Mouse (Mus musculus): ENCODE results near the gene Nmnat2.
"Not testable (repeated sequence)": the region's sequence is repeated elsewhere in the genome, so short reads cannot be mapped to it uniquely, and the experiment has no call there.

Nmnat2 gene

DNA sequence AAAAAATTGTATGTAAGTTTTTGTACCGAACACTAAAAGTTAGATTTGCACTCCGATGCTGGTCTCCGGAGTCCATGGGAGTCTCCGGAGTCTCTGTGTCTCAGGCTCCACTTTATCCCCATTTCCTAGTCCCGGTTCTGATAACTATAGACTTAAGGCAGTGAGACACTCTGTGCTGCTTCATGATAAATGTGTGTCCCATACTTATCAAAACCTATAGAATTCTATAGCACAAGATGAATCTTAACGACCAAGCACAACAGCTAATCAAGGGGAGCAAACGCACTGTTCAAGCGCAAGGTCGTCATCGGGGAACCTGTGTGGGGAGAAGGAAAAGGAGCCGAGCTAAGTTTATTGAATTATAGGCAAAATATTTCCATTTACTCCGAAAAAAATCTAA is 117.2 kb downstream of the Nmnat2 start:
- no peak for DNase-seq (ENCODE audit: low read depth, low spot score)
- no peaks in the 10 kb centered on the region for H3K27me3 ChIP-seq (ENCODE audit: control insufficient read depth, insufficient read depth, low read length, poor library complexity, severe bottlenecking)
- H3K36me3 ChIP-seq (ENCODE audit: control insufficient read depth, insufficient read depth, low read length, poor library complexity, severe bottlenecking), result no peaks in the 10 kb centered on the region

DNA sequence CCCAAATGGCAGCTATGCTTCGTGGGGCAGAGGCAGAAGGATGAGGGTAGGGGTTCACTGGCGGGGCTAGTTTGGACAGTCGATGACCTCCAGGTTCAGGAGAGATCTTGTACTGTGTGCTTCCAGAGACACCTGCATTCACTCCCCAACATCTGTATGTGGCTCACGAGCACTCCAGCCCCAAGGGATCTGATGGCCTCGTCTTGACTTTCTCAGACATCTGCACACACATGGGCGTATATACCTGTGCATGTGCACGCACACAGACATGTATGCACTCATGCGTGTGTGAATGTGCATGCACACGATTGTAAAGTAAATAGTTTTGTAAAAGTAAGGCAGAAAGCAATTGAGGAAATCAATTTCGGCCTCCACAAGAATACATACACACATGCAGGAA is 117.9 kb downstream of the Nmnat2 start:
- Histone ChIP-seq H3K36me3 (ENCODE audit: control insufficient read depth, insufficient read depth, low read length, poor library complexity, severe bottlenecking) (no peaks in the 10 kb centered on the region), H3K27me3 (ENCODE audit: control insufficient read depth, insufficient read depth, low read length, poor library complexity, severe bottlenecking) (no peaks in the 10 kb centered on the region)
- DNase-seq (ENCODE audit: low read depth, low spot score), result no peak

DNA sequence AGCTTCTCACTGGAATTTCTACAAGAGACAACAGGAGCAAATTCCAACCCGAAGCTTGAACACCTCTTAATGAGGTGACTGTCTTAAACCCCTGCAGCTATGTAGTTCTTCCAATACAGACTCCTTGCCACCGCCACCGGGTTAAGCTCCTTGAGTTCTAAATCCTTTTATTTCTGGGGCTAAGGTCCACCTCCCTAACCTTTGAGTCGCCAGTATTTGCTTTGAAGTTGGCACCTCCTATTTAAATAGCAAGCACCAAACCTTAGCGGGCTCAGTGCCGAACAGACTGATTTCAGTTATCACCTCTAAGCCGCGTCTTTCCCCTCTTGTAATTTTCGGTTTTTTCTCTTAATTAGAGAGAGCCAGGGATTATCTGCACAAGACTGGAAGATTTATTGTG is 118.6 kb downstream of the Nmnat2 start:
- Histone ChIP-seq H3K36me3 (ENCODE audit: control insufficient read depth, insufficient read depth, low read length, poor library complexity, severe bottlenecking) (no peaks in the 10 kb centered on the region), H3K27me3 (ENCODE audit: control insufficient read depth, insufficient read depth, low read length, poor library complexity, severe bottlenecking) (no peaks in the 10 kb centered on the region)
- DNase-seq (ENCODE audit: low read depth, low spot score), result no peak

DNA sequence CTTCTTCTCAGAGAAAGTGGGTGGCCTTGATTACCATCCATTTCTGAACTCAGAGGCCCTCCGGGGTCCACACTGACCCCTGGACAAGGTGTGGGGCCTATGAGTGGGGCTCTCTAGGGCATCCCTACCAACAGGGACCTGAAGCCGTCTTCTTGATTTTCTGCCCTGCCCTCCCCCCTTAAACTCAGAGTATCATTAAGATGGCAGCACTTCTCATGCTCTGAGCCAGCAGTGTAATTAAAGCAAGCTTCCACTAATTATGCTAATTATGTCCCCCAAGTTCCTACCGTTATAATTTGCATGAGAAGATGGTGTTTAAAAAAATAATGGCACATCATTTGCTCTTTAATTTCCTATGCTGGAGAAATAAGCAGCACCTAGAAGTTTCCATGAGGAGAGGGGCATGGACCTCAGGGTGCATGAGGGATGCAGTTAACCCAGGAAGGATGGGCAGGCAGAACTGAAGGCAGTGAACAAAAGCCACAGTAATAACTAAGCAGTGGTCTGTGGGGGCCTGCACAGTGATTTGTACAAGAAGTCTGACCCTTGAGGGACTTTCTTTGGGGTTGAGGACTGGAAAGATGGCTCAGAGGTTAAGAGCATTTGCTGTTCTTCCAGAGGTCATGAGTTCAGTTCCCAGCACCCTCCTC is 120.4 kb downstream of the Nmnat2 start:
- Histone ChIP-seq H3K36me3 (ENCODE audit: control insufficient read depth, insufficient read depth, low read length, poor library complexity, severe bottlenecking) (no peaks in the 10 kb centered on the region), H3K27me3 (ENCODE audit: control insufficient read depth, insufficient read depth, low read length, poor library complexity, severe bottlenecking) (no peaks in the 10 kb centered on the region)
- no peak for DNase-seq (ENCODE audit: low read depth, low spot score)

DNA sequence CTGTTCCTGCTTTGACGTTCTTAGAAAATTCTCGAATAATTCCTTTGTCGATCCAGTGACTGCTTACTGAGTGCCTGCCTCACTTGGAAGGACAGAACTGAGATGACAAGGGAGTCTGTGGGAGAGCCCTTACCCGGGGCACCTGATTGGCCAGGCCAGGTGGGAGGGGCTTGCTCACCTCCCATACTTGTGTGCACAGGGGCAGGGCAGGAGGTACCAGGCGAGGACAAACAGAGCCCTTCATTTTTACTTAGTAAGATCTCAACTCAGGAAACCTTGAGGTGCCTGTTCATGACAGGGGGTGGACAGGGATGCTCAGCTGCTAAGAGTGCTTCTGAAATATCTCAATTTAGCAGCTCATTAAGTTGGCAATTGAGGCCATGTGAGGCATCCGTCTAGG is 121.2 kb downstream of the Nmnat2 start:
- DNase-seq (ENCODE audit: low read depth, low spot score), result no peak
- H3K36me3 ChIP-seq (ENCODE audit: control insufficient read depth, insufficient read depth, low read length, poor library complexity, severe bottlenecking), result no peaks in the 10 kb centered on the region
- H3K27me3 ChIP-seq (ENCODE audit: control insufficient read depth, insufficient read depth, low read length, poor library complexity, severe bottlenecking), result no peaks in the 10 kb centered on the region

DNA sequence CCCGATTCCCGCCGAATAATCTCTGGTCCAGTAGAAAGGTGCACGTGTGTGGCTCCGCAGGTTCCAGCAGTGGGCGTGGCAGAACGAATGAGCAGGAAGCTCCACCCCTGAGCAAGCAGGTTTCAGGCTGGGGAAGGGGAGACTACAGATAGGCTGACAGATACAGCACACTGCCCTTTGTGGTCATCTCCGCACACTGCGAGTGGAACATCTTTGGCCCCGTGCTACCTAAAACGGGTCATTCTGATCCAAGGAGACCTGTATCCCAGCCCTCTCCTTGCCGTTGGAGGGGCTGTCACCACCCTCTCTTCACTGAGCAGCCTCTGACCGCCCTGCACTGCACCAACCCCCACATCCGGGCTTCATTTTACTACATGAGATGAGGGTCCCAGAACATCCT is 128.4 kb downstream of the Nmnat2 start:
- not testable (repeated sequence) for H3K27me3 ChIP-seq (ENCODE audit: control insufficient read depth, insufficient read depth, low read length, poor library complexity, severe bottlenecking); DNase-seq (ENCODE audit: low read depth, low spot score); H3K36me3 ChIP-seq (ENCODE audit: control insufficient read depth, insufficient read depth, low read length, poor library complexity, severe bottlenecking)

DNA sequence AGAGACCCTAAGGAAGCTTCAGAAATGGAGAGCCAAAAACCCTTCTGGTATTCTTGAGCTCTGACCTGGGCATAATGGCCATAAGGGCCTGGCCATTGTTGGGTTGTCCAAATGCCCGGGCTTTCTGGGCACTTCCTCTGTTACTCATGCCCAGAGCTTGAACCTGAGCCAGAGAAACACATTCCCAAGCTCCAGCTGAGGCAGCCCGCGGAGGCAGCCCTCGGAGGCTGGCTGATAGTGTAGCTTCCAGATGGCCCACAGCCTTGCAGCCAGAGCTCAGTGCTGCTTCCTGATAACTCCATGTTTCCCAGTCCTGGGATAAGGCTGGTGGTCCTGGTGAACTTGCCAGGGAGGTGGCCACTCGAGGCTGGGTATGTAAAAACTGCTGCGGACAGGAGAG is 129.4 kb downstream of the Nmnat2 start:
- H3K27me3 ChIP-seq (ENCODE audit: control insufficient read depth, insufficient read depth, low read length, poor library complexity, severe bottlenecking), result no peaks in the 10 kb centered on the region
- no peaks in the 10 kb centered on the region for H3K36me3 ChIP-seq (ENCODE audit: control insufficient read depth, insufficient read depth, low read length, poor library complexity, severe bottlenecking)
- DNase-seq (ENCODE audit: low read depth, low spot score), result no peak

DNA sequence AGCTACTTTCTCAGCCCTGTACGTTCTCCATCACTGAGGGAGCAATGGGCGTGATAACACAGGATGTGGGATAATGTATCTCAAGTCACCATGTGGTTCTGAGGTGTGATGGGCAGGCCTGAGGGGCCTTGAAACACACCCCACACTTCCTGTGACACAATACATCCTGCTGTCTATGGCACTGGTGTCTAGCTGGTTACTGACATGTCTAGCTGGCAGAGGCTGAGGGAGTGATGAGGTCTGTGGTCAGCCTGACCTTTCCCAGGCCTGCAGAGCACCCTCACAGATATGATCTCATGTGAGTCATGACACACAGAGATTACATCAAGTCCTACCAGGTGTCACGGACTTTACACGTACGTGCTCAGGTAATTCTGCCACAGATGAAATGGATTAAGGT is 130.4 kb downstream of the Nmnat2 start:
- H3K36me3 ChIP-seq (ENCODE audit: control insufficient read depth, insufficient read depth, low read length, poor library complexity, severe bottlenecking), result no peaks in the 10 kb centered on the region
- no peak for DNase-seq (ENCODE audit: low read depth, low spot score)
- H3K27me3 ChIP-seq (ENCODE audit: control insufficient read depth, insufficient read depth, low read length, poor library complexity, severe bottlenecking), result no peaks in the 10 kb centered on the region

DNA sequence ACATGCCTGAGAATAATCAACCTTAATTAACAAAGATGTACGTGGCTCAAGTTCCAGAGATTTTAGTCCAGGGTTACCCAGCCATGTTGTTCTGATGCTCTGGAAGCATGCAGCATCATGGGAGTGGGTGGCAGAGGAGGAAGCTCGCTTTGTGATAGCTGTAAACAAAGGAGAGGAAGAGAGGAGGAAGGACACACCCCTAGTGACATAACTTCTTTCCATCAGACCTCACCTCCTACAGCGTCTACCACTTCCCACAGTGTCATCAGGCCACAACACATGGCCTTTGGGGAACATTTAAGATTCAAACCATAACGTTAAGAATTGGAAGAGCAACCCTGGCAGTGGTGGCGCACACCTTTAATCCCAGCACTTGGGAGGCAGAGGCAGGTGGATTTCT is 133.0 kb downstream of the Nmnat2 start:
- no peak for DNase-seq (ENCODE audit: low read depth, low spot score)
- no peaks in the 10 kb centered on the region for H3K27me3 ChIP-seq (ENCODE audit: control insufficient read depth, insufficient read depth, low read length, poor library complexity, severe bottlenecking)
- H3K36me3 ChIP-seq (ENCODE audit: control insufficient read depth, insufficient read depth, low read length, poor library complexity, severe bottlenecking), result no peaks in the 10 kb centered on the region

DNA sequence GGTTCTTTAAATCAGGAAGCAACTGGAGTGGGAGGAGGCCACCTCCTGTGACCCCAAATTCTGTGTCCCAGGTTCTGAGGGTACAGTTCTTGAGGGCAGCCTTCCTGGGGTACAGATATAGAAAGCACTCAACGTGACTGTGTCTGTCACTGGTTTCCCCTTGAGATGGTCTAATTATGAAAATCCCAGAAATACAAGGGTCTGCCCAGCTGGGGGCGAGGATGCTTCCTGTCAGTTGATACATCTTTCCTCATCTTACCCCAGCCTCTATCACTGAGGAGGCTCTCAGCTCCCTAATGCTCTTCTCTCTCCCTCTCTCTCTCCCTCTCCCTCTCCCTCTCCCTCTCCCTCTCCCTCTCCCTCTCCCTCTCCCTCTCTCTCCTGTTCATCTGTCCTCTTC is 135.3 kb downstream of the Nmnat2 start:
- H3K27me3 ChIP-seq (ENCODE audit: control insufficient read depth, insufficient read depth, low read length, poor library complexity, severe bottlenecking), result no peaks in the 10 kb centered on the region
- no peak for DNase-seq (ENCODE audit: low read depth, low spot score)
- no peaks in the 10 kb centered on the region for H3K36me3 ChIP-seq (ENCODE audit: control insufficient read depth, insufficient read depth, low read length, poor library complexity, severe bottlenecking)

DNA sequence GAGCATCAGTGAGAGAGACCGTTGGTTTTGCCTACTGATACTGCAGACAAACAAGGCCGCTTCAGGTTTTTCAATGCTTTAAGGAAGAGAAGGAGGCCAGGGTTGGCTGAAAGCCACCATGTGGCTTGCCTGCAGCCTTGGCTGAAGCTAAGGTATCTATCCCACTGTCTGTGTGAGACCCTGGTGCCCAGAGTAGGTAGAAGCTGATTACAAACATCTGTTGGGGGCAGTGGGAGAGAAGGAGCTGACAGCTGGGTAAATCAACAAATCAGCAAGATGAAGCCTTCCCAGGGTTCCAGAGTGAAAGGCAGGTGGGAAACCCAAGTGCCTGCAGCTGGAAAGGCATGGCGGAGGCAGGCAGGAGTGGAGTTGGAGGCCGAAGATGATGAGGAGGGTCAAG is 136.0 kb downstream of the Nmnat2 start:
- no peaks in the 10 kb centered on the region for H3K36me3 ChIP-seq (ENCODE audit: control insufficient read depth, insufficient read depth, low read length, poor library complexity, severe bottlenecking)
- H3K27me3 ChIP-seq (ENCODE audit: control insufficient read depth, insufficient read depth, low read length, poor library complexity, severe bottlenecking), result no peaks in the 10 kb centered on the region
- no peak for DNase-seq (ENCODE audit: low read depth, low spot score)

DNA sequence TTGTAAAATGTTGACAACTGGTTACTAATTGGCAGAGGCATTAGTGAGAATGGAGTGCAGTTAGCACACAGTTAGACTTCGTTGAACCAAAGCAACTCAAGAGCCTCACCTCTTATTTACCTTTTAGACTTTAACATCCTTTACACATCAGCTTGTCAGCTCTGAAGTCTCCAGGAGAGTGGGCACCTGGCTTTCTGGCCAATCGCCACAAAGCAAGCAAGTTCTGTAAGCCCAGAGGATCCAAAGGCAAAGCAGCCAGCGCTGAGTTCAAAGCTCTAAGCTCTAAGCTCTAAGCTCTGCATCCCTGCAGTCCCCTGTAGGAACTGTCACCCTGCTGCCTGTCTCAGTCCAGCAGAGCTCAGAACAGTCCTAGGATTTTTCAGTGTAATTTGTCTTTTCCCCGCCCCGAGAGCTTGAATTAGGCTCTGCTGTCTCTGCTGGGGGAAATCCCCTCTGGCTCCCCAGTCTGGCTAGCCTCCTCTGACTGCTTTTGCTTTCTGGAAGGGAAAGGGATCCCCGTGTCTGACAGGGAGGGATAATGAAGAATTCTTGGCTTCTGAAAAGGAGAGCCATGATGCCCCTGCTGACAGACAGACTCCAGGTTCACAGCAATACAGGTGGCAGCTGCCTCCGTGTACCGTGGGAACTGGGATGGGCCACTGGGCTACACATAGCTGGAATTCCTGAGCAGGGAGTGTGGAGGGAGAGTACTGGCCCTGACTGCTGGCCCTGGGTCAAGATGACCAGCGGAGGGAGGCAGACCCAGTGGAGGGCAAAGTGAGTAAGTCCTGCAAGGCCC is 136.8 kb downstream of the Nmnat2 start:
- Histone ChIP-seq H3K27me3 (ENCODE audit: control insufficient read depth, insufficient read depth, low read length, poor library complexity, severe bottlenecking) (no peaks in the 10 kb centered on the region), H3K36me3 (ENCODE audit: control insufficient read depth, insufficient read depth, low read length, poor library complexity, severe bottlenecking) (no peaks in the 10 kb centered on the region)
- DNase-seq (ENCODE audit: low read depth, low spot score), result no peak

DNA sequence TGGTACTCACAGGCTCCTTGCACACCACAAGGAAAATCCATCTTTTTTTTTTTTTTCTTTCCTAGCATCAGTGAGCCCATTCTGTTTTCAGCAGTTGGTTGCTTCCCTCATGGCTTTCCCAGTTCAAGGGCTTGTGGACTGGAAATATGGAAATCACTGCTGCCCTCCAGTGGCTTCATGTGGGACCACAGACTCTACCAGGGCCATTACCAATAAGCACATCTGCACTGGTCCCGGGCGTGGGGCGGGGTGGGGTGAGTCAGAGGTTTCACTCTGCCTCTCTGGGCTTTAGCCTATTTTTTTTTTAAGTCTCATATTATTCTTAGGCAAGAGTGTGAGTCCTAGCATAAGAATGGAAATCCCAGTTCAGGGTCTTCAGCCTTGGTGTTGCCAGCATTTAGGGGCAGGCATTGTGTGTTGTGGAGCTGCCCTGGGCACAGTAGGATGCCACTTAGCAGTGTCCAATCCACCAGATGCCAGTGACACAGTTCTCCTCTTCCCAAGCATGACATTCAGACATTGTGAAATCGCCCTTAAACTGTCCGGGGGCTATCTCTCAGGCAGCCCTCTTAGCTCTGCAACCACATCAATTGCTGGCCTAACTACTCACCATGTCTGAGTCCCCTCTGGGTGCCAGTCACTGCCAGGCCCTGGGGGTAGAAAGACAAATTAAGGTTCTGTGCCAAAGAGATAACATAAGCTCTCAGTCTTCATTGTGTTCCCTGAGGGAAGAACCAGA is 137.6 kb downstream of the Nmnat2 start:
- H3K36me3 ChIP-seq (ENCODE audit: control insufficient read depth, insufficient read depth, low read length, poor library complexity, severe bottlenecking), result no peaks in the 10 kb centered on the region
- peak; percentile 26 for DNase-seq (ENCODE audit: low read depth, low spot score)
- H3K27me3 ChIP-seq (ENCODE audit: control insufficient read depth, insufficient read depth, low read length, poor library complexity, severe bottlenecking), result no peaks in the 10 kb centered on the region

DNA sequence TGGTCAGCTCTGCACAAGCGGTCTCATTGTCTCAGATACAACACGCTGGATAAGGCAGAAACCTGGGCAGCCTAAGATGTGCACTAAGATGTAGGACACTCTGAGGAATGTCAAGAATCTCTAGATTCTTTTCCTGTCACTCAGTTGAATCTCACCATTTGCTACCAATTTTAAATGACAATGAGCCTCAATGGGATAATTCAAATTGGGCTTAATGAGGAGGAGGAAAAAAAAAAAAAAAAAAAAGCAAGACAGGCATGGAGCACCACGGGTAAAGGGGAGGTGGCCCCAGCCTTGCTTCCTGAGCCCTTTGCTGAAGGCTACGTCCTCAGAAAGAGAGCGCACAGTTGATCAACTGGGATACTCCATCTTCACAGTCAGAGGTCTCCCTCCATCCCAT is 138.4 kb downstream of the Nmnat2 start:
- no peaks in the 10 kb centered on the region for H3K27me3 ChIP-seq (ENCODE audit: control insufficient read depth, insufficient read depth, low read length, poor library complexity, severe bottlenecking)
- no peak for DNase-seq (ENCODE audit: low read depth, low spot score)
- H3K36me3 ChIP-seq (ENCODE audit: control insufficient read depth, insufficient read depth, low read length, poor library complexity, severe bottlenecking), result no peaks in the 10 kb centered on the region

DNA sequence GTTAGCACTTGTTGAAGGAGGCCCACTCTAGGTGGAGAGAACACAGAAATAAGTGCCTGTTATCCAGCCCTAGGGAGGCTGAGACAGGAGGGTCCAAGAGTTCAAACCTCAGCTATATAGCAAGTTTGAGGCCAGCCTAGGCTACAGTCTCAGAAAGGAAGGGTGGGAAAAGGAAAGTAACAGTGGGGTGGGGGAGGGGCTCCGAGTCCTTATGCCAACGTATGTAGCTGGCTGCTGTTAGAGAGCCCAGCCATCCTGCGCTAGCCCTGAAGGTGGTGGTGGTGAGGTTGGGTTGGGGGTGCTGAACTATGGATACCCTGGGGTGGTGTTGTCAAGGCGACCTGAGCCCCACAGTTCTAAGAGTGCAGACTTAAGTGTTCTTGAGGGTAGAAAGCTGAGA is 138.8 kb downstream of the Nmnat2 start:
- no peak for DNase-seq (ENCODE audit: low read depth, low spot score)
- Histone ChIP-seq H3K36me3 (ENCODE audit: control insufficient read depth, insufficient read depth, low read length, poor library complexity, severe bottlenecking) (no peaks in the 10 kb centered on the region), H3K27me3 (ENCODE audit: control insufficient read depth, insufficient read depth, low read length, poor library complexity, severe bottlenecking) (no peaks in the 10 kb centered on the region)

All from splenic B cell, adult 2 months (primary cell).